Mouse (Mus musculus): ENCODE measurements around the gene Fbxo48. TPM values are rescaled to one million over a fixed set of nuclear protein-coding genes. Genes with fewer than 3 reads are reported as not detected.
A peak's percentile ranks its signal among the peaks of the same experiment; 100 is the strongest.

The Fbxo48 gene
- 0.77 and 1.6 TPM in 2 replicates for polyA plus RNA-seq (2014; fragmentation: Nextera tagmentation; extraction: Ambion mirVana)

- Histone ChIP-seq H3K27me3 (replicated peaks; ENCODE audit: control insufficient read depth, insufficient read depth, low read length) (no peaks in the 10 kb centered on the region), H3K36me3 (ENCODE audit: control insufficient read depth, insufficient read depth, low read length) (no peaks in the 10 kb centered on the region), H3K9me3 (replicated peaks; ENCODE audit: control insufficient read depth, low read length) (no peaks in the 10 kb centered on the region), H3K4me3 (ENCODE audit: low read depth, low read length) (peak within 1 kb of the TSS; percentile 43), H3K9ac (ENCODE audit: low read length) (peak within 1 kb of the TSS; percentile 54), H3K4me1 (ENCODE audit: control insufficient read depth, insufficient read depth, low read length) (no peaks in the 10 kb centered on the region), H3K27ac (ENCODE audit: low read depth, low read length) (no peak within 1 kb of the TSS), H3K4me2 (ENCODE audit: low read length) (peak within 1 kb of the TSS; percentile 76)
- WGBS: under 1% methylated on average over 38 of the region's 38 CpGs
- peak; percentile 99 for DNase-seq (ENCODE audit: low spot score)
- peak; percentile 100 for ATAC-seq
Observed at GRCm38 (mm10) chr11:16950976-16951760, at the start of gene Fbxo48. Gene Fbxo48, plus strand, starts transcription at chr11:16951375.

GRCm38 (mm10) chr11:16904302-16905011, 46.7 kb upstream of the Fbxo48 start:
- no peak for ATAC-seq
- H3K4me2 ChIP-seq (ENCODE audit: low read length): no peak overlapping the region
- no peaks in the 10 kb centered on the region for H3K4me1 ChIP-seq (ENCODE audit: control insufficient read depth, insufficient read depth, low read length)
- H3K9ac ChIP-seq (ENCODE audit: low read length): no peak overlapping the region
- no peaks in the 10 kb centered on the region for H3K36me3 ChIP-seq (ENCODE audit: control insufficient read depth, insufficient read depth, low read length)
- H3K4me3 ChIP-seq (ENCODE audit: low read depth, low read length): no peak overlapping the region
- DNase-seq (ENCODE audit: low spot score): no peak
- no peak overlapping the region for H3K27ac ChIP-seq (ENCODE audit: low read depth, low read length)
- no peaks in the 10 kb centered on the region for H3K9me3 ChIP-seq (replicated peaks; ENCODE audit: control insufficient read depth, low read length)
- WGBS: 85% methylated on average over 8 of the region's 8 CpGs
- H3K27me3 ChIP-seq (replicated peaks; ENCODE audit: control insufficient read depth, insufficient read depth, low read length): no peaks in the 10 kb centered on the region

- no peaks in the 10 kb centered on the region for H3K27me3 ChIP-seq (replicated peaks; ENCODE audit: control insufficient read depth, insufficient read depth, low read length)
- ATAC-seq: no peak
- no peak for DNase-seq (ENCODE audit: low spot score)
- no peak overlapping the region for H3K4me3 ChIP-seq (ENCODE audit: low read depth, low read length)
- H3K27ac ChIP-seq (ENCODE audit: low read depth, low read length): no peak overlapping the region
- H3K9ac ChIP-seq (ENCODE audit: low read length): no peak overlapping the region
- no peaks in the 10 kb centered on the region for H3K36me3 ChIP-seq (ENCODE audit: control insufficient read depth, insufficient read depth, low read length)
- WGBS: 81% methylated on average over 3 of the region's 3 CpGs
- no peak overlapping the region for H3K4me2 ChIP-seq (ENCODE audit: low read length)
- no peaks in the 10 kb centered on the region for H3K9me3 ChIP-seq (replicated peaks; ENCODE audit: control insufficient read depth, low read length)
- H3K4me1 ChIP-seq (ENCODE audit: control insufficient read depth, insufficient read depth, low read length): no peaks in the 10 kb centered on the region
Observed at GRCm38 (mm10) chr11:16905012-16905332, 46.2 kb upstream of the Fbxo48 start.

GRCm38 (mm10) chr11:16906530-16906929, 44.6 kb upstream of the Fbxo48 start:
- Histone ChIP-seq H3K27me3 (replicated peaks; ENCODE audit: control insufficient read depth, insufficient read depth, low read length) (no peaks in the 10 kb centered on the region), H3K9me3 (replicated peaks; ENCODE audit: control insufficient read depth, low read length) (no peaks in the 10 kb centered on the region), H3K4me2 (ENCODE audit: low read length) (no peak overlapping the region), H3K4me1 (ENCODE audit: control insufficient read depth, insufficient read depth, low read length) (no peaks in the 10 kb centered on the region), H3K4me3 (ENCODE audit: low read depth, low read length) (no peak overlapping the region), H3K27ac (ENCODE audit: low read depth, low read length) (no peak overlapping the region), H3K9ac (ENCODE audit: low read length) (no peak overlapping the region), H3K36me3 (ENCODE audit: control insufficient read depth, insufficient read depth, low read length) (no peaks in the 10 kb centered on the region)
- DNase-seq (ENCODE audit: low spot score) (no peak), ATAC-seq (no peak)
- WGBS: 98% methylated on average over 2 of the region's 2 CpGs

GRCm38 (mm10) chr11:16907517-16908129, 43.6 kb upstream of the Fbxo48 start:
- Histone ChIP-seq H3K4me1 (ENCODE audit: control insufficient read depth, insufficient read depth, low read length) (no peaks in the 10 kb centered on the region), H3K4me3 (ENCODE audit: low read depth, low read length) (no peak overlapping the region), H3K4me2 (ENCODE audit: low read length) (no peak overlapping the region), H3K27me3 (replicated peaks; ENCODE audit: control insufficient read depth, insufficient read depth, low read length) (no peaks in the 10 kb centered on the region), H3K36me3 (ENCODE audit: control insufficient read depth, insufficient read depth, low read length) (no peaks in the 10 kb centered on the region), H3K9ac (ENCODE audit: low read length) (no peak overlapping the region), H3K9me3 (replicated peaks; ENCODE audit: control insufficient read depth, low read length) (no peaks in the 10 kb centered on the region), H3K27ac (ENCODE audit: low read depth, low read length) (no peak overlapping the region)
- DNase-seq (ENCODE audit: low spot score) (no peak), ATAC-seq (no peak)
- WGBS: 100% methylated on average over 1 of the region's 1 CpGs

GRCm38 (mm10) chr11:16914756-16915155, 36.4 kb upstream of the Fbxo48 start:
- H3K4me2 ChIP-seq (ENCODE audit: low read length): no peak overlapping the region
- ATAC-seq (no peak), DNase-seq (ENCODE audit: low spot score) (no peak)
- no peak overlapping the region for H3K9ac ChIP-seq (ENCODE audit: low read length)
- no peaks in the 10 kb centered on the region for H3K9me3 ChIP-seq (replicated peaks; ENCODE audit: control insufficient read depth, low read length)
- H3K27me3 ChIP-seq (replicated peaks; ENCODE audit: control insufficient read depth, insufficient read depth, low read length): no peaks in the 10 kb centered on the region
- 68% methylated on average over 3 of the region's 3 CpGs for WGBS
- H3K27ac ChIP-seq (ENCODE audit: low read depth, low read length): no peak overlapping the region
- H3K36me3 ChIP-seq (ENCODE audit: control insufficient read depth, insufficient read depth, low read length): no peaks in the 10 kb centered on the region
- H3K4me1 ChIP-seq (ENCODE audit: control insufficient read depth, insufficient read depth, low read length): no peaks in the 10 kb centered on the region
- H3K4me3 ChIP-seq (ENCODE audit: low read depth, low read length): no peak overlapping the region

GRCm38 (mm10) chr11:16915850-16916249, 35.3 kb upstream of the Fbxo48 start:
- WGBS: 47% methylated on average over 5 of the region's 5 CpGs
- DNase-seq (ENCODE audit: low spot score) (no peak), ATAC-seq (no peak)
- H3K4me1 ChIP-seq (ENCODE audit: control insufficient read depth, insufficient read depth, low read length): no peaks in the 10 kb centered on the region
- H3K4me3 ChIP-seq (ENCODE audit: low read depth, low read length): no peak overlapping the region
- no peaks in the 10 kb centered on the region for H3K36me3 ChIP-seq (ENCODE audit: control insufficient read depth, insufficient read depth, low read length)
- no peak overlapping the region for H3K27ac ChIP-seq (ENCODE audit: low read depth, low read length)
- H3K27me3 ChIP-seq (replicated peaks; ENCODE audit: control insufficient read depth, insufficient read depth, low read length): no peaks in the 10 kb centered on the region
- H3K9ac ChIP-seq (ENCODE audit: low read length): no peak overlapping the region
- H3K9me3 ChIP-seq (replicated peaks; ENCODE audit: control insufficient read depth, low read length): no peaks in the 10 kb centered on the region
- H3K4me2 ChIP-seq (ENCODE audit: low read length): no peak overlapping the region

GRCm38 (mm10) chr11:16917512-16917911, 33.7 kb upstream of the Fbxo48 start:
- ATAC-seq (no peak), DNase-seq (ENCODE audit: low spot score) (no peak)
- WGBS: 99% methylated on average over 2 of the region's 2 CpGs
- H3K9me3 ChIP-seq (replicated peaks; ENCODE audit: control insufficient read depth, low read length): no peaks in the 10 kb centered on the region
- H3K27me3 ChIP-seq (replicated peaks; ENCODE audit: control insufficient read depth, insufficient read depth, low read length): no peaks in the 10 kb centered on the region
- H3K4me2 ChIP-seq (ENCODE audit: low read length): no peak overlapping the region
- no peak overlapping the region for H3K27ac ChIP-seq (ENCODE audit: low read depth, low read length)
- H3K4me1 ChIP-seq (ENCODE audit: control insufficient read depth, insufficient read depth, low read length): no peaks in the 10 kb centered on the region
- no peaks in the 10 kb centered on the region for H3K36me3 ChIP-seq (ENCODE audit: control insufficient read depth, insufficient read depth, low read length)
- no peak overlapping the region for H3K4me3 ChIP-seq (ENCODE audit: low read depth, low read length)
- no peak overlapping the region for H3K9ac ChIP-seq (ENCODE audit: low read length)

GRCm38 (mm10) chr11:16932159-16932558, 19.0 kb upstream of the Fbxo48 start:
- WGBS: 88% methylated on average over 3 of the region's 3 CpGs

More at GRCm38 (mm10) chr11:16932159-16932558, 19.0 kb upstream of the Fbxo48 start:
- Histone ChIP-seq H3K4me2 (ENCODE audit: low read length) (no peak overlapping the region), H3K27me3 (replicated peaks; ENCODE audit: control insufficient read depth, insufficient read depth, low read length) (no peaks in the 10 kb centered on the region), H3K4me3 (ENCODE audit: low read depth, low read length) (no peak overlapping the region), H3K4me1 (ENCODE audit: control insufficient read depth, insufficient read depth, low read length) (no peaks in the 10 kb centered on the region), H3K27ac (ENCODE audit: low read depth, low read length) (no peak overlapping the region), H3K9me3 (replicated peaks; ENCODE audit: control insufficient read depth, low read length) (no peaks in the 10 kb centered on the region), H3K9ac (ENCODE audit: low read length) (no peak overlapping the region), H3K36me3 (ENCODE audit: control insufficient read depth, insufficient read depth, low read length) (no peaks in the 10 kb centered on the region)
- ATAC-seq (no peak), DNase-seq (ENCODE audit: low spot score) (no peak)
